Mouse (Mus musculus): ENCODE data around the gene Myl6b. TPM values are rescaled to one million over a fixed set of nuclear protein-coding genes. Genes with fewer than 3 reads are reported as not detected.

The Myl6b gene
- polyA plus RNA-seq, 1 experiment = 3.0 TPM

GRCm38 (mm10) chr10:128445407-128445806 lies 53.1 kb downstream of the Myl6b start:
- no peak for DNase-seq (ENCODE audit: low spot score)

DNA sequence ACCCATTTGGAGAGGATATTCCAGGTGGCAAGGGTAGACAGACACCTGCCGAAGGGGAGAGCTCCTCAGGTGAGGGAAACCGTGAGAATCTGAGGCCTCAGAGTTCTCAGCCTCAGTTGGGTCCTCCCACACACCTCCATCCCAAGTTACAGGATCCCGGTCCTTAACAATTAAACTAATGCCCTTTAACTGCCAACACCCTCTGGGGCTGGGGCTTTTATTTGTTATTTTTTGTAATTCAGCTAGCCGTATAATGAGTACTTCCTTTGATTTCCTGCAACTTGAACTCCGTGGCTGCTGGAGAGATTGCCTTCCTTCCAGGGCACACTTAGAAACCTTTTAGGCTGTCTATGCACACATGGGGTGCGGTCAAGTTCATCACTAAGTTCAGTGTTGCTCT lies 54.1 kb downstream of the Myl6b start:
- no peak for DNase-seq (ENCODE audit: low spot score)

Other genes starting within 250 kb of the Myl6b start
- gene Apon, start 244.6 kb downstream of the Myl6b start, polyA plus RNA-seq (2012; rRNA removed) = 0.03 TPM in 1 of 2 replicates, not detected in the other
- gene Apof, start 230.0 kb downstream of the Myl6b start, polyA plus RNA-seq (2012; rRNA removed) = 0.25 TPM in 2 replicates
- 33.0 and 39.1 TPM in 2 replicates for gene Stat2, start 228.1 kb downstream of the Myl6b start, polyA plus RNA-seq (2012; rRNA removed)
- 0.12 TPM in 1 of 2 replicates, not detected in the other for gene Il23a, start 199.9 kb downstream of the Myl6b start, polyA plus RNA-seq (2012; rRNA removed)
- gene Pan2, start 195.3 kb downstream of the Myl6b start, polyA plus RNA-seq (2012; rRNA removed) = 27.9 and 31.7 TPM in 2 replicates
- 118 and 124 TPM in 2 replicates for gene Cnpy2, start 176.2 kb downstream of the Myl6b start, polyA plus RNA-seq (2012; rRNA removed)
- gene Cs, start 161.0 kb downstream of the Myl6b start, polyA plus RNA-seq (2012; rRNA removed) = 138 and 150 TPM in 2 replicates
- gene Coq10a, start 129.7 kb downstream of the Myl6b start, polyA plus RNA-seq (2012; rRNA removed) = 63.6 and 66.9 TPM in 2 replicates
- gene Ankrd52, start 121.6 kb downstream of the Myl6b start, polyA plus RNA-seq (2012; rRNA removed) = 19.9 and 26.5 TPM in 2 replicates
- gene Slc39a5, start 97.5 kb downstream of the Myl6b start, polyA plus RNA-seq (2012; rRNA removed) = not detected in 2 replicates
- 47.2 and 50.1 TPM in 2 replicates for gene Nabp2, start 87.2 kb downstream of the Myl6b start, polyA plus RNA-seq (2012; rRNA removed)
- gene Rnf41, start 87.0 kb downstream of the Myl6b start, polyA plus RNA-seq (2012; rRNA removed) = 25.4 and 25.5 TPM in 2 replicates
- 91.5 and 97.0 TPM in 2 replicates for gene Smarcc2, start 39.4 kb downstream of the Myl6b start, polyA plus RNA-seq (2012; rRNA removed)
- 10,835 and 11,320 TPM in 2 replicates for gene Myl6, start 4.5 kb downstream of the Myl6b start, polyA plus RNA-seq (2012; rRNA removed)
- gene Esyt1, start 27.2 kb upstream of the Myl6b start, polyA plus RNA-seq (2012; rRNA removed) = 56.9 and 61.6 TPM in 2 replicates
- 12.5 TPM in 2 replicates for gene Zc3h10, start 49.1 kb upstream of the Myl6b start, polyA plus RNA-seq (2012; rRNA removed)
- gene Rpl41, start 50.6 kb upstream of the Myl6b start, polyA plus RNA-seq (2012; rRNA removed) = 2,645 and 3,313 TPM in 2 replicates
- 74.1 and 75.9 TPM in 2 replicates for gene Pa2g4, start 67.3 kb upstream of the Myl6b start, polyA plus RNA-seq (2012; rRNA removed)
- gene Erbb3, start 91.0 kb upstream of the Myl6b start, polyA plus RNA-seq (2012; rRNA removed) = 25.1 and 27.0 TPM in 2 replicates
- 1,064 and 1,154 TPM in 2 replicates for gene Rps26, start 128.1 kb upstream of the Myl6b start, polyA plus RNA-seq (2012; rRNA removed)
- 1.4 and 2.3 TPM in 2 replicates for gene Ikzf4, start 147.3 kb upstream of the Myl6b start, polyA plus RNA-seq (2012; rRNA removed)
- 19.2 and 21.0 TPM in 2 replicates for gene Suox, start 175.4 kb upstream of the Myl6b start, polyA plus RNA-seq (2012; rRNA removed)
- gene Rab5b, start 197.6 kb upstream of the Myl6b start, polyA plus RNA-seq (2012; rRNA removed) = 101 and 107 TPM in 2 replicates
- gene Pmel, start 205.5 kb upstream of the Myl6b start, polyA plus RNA-seq (2012; rRNA removed) = 0.72 and 0.95 TPM in 2 replicates
- 23.6 and 32.4 TPM in 2 replicates for gene Cdk2, start 206.3 kb upstream of the Myl6b start, polyA plus RNA-seq (2012; rRNA removed)
- gene Dgka, start 246.2 kb upstream of the Myl6b start, polyA plus RNA-seq (2012; rRNA removed) = 65.5 and 71.0 TPM in 2 replicates
- gene Pym1, start 249.2 kb upstream of the Myl6b start, polyA plus RNA-seq (2012; rRNA removed) = 32.9 and 36.9 TPM in 2 replicates